8 mouse cellular contexts compared by ENCODE assay signal in genomic region chr1:23255925-23256629, GRCm38 (mm10).
A peak's percentile ranks its signal among the peaks of the same experiment; 100 is the strongest.
DNase-seq lines count a peak whose midpoint lies in the region; ATAC-seq and TF ChIP-seq lines count a peak whose summit lies in the region.

No protein-coding gene starts in this region.

- peaks cover 5% of the 10 kb centered on the region; the same call in 1 of the 2 replicates for H3K9me3 ChIP-seq in E14TG2a.4 (ENCODE audit: low read length)
- H3K9me3 ChIP-seq in forebrain, embryonic 10.5 days = no peaks in the 10 kb centered on the region
- H3K9me3 ChIP-seq in heart, embryonic 14.5 days (ENCODE audit: control insufficient read depth, low read length) = no peaks in the 10 kb centered on the region
- no peaks in the 10 kb centered on the region for H3K9me3 ChIP-seq in liver, embryonic 11.5 days (ENCODE audit: control insufficient read depth, low read length)

- no peaks in the 10 kb centered on the region for H3K36me3 ChIP-seq in E14TG2a.4 (ENCODE audit: insufficient read depth, low read length)
- peaks cover 7% of the 10 kb centered on the region for H3K36me3 ChIP-seq in forebrain, embryonic 10.5 days (replicated peaks)
- H3K36me3 ChIP-seq in heart, embryonic 14.5 days (ENCODE audit: control insufficient read depth, insufficient read depth, low read length) = peaks cover 7% of the 10 kb centered on the region; the same call in 1 of the 2 replicates
- H3K36me3 ChIP-seq in liver, embryonic 11.5 days (ENCODE audit: control insufficient read depth, insufficient read depth, low read length) = no peaks in the 10 kb centered on the region
- H3K36me3 ChIP-seq in splenic B cell, adult 2 months (ENCODE audit: control insufficient read depth, insufficient read depth, low read length, poor library complexity, severe bottlenecking) = no peaks in the 10 kb centered on the region

- H3K27me3 ChIP-seq in E14TG2a.4 (ENCODE audit: insufficient read depth, low read length) = peaks cover 7% of the 10 kb centered on the region
- peaks cover 5% of the 10 kb centered on the region; the same call in 1 of the 2 replicates for H3K27me3 ChIP-seq in forebrain, embryonic 10.5 days (ENCODE audit: poor library complexity, severe bottlenecking)
- no peaks in the 10 kb centered on the region for H3K27me3 ChIP-seq in heart, embryonic 14.5 days (ENCODE audit: control insufficient read depth, insufficient read depth, low read length)
- H3K27me3 ChIP-seq in liver, embryonic 11.5 days (replicated peaks; ENCODE audit: control insufficient read depth, insufficient read depth, low read length) = no peaks in the 10 kb centered on the region
- no peaks in the 10 kb centered on the region for H3K27me3 ChIP-seq in splenic B cell, adult 2 months (ENCODE audit: control insufficient read depth, insufficient read depth, low read length, poor library complexity, severe bottlenecking)

- peak overlapping the region; percentile 63 for H3K4me2 ChIP-seq in heart, embryonic 14.5 days (ENCODE audit: low read length)
- peak overlapping the region; percentile 97 for H3K4me2 ChIP-seq in liver, embryonic 11.5 days

- peak overlapping the region; percentile 95 for H3K27ac ChIP-seq in forebrain, embryonic 10.5 days
- H3K27ac ChIP-seq in heart, embryonic 14.5 days (replicated peaks in 1 of 2; ENCODE audit: control insufficient read depth in 1 of 2, insufficient read depth in 1 of 2, low read depth in 2 of 2, low read length in 2 of 2) = peak overlapping the region; percentile 86 to 96
- peak overlapping the region; percentile 82 for H3K27ac ChIP-seq in liver, embryonic 11.5 days (ENCODE audit: low read depth, low read length)

- TF ChIP-seq CTCF in E14TG2a.4 (conservative IDR thresholded peaks at IDR 0.05; ENCODE audit: low read length) = no peak

- peaks cover 15% of the 10 kb centered on the region for H3K4me1 ChIP-seq in E14TG2a.4 (replicated peaks; ENCODE audit: low read depth, low read length)
- peaks cover 28% of the 10 kb centered on the region for H3K4me1 ChIP-seq in forebrain, embryonic 10.5 days
- peaks cover 0 to 17% of the 10 kb centered on the region in 2 experiments; a peak in 2 of 4 replicates for H3K4me1 ChIP-seq in heart, embryonic 14.5 days (ENCODE audit: control insufficient read depth in 2 of 2, insufficient read depth in 2 of 2, low read length in 2 of 2)
- H3K4me1 ChIP-seq in liver, embryonic 11.5 days (replicated peaks; ENCODE audit: control insufficient read depth, insufficient read depth, low read length) = peaks cover 6% of the 10 kb centered on the region; the same call in 1 of the 2 replicates

- ATAC-seq in heart, embryonic 14.5 days (ENCODE audit: insufficient number of reproducible peaks, insufficient read depth, low FRiP score, low read depth) = peak; percentile 98
- ATAC-seq in liver, embryonic 11.5 days (replicated peaks; ENCODE audit: low FRiP score) = peak; percentile 99

- peak overlapping the region; percentile 86 for H3K9ac ChIP-seq in heart, embryonic 14.5 days (ENCODE audit: low read length)
- H3K9ac ChIP-seq in liver, embryonic 11.5 days (ENCODE audit: low read depth, low read length) = peak overlapping the region; percentile 80

- DNase-seq in c-Kit-positive CD71-positive TER-119-negative erythroid progenitor cells, embryonic 14.5 days (ENCODE audit: low read depth) = peak; percentile 91
- peak; percentile 92 for DNase-seq in forebrain, embryonic 10.5 days (ENCODE audit: extremely low spot score, low spot score)
- peak; percentile 99 for DNase-seq in kidney, postnatal 10 days
- peak; percentile 94 for DNase-seq in liver, embryonic 11.5 days (ENCODE audit: low spot score)
- peak; percentile 83 for DNase-seq in naive thymus-derived CD4-positive, alpha-beta T cell, adult 2 months (ENCODE audit: low read depth)
- DNase-seq in splenic B cell, adult 2 months (ENCODE audit: low read depth, low spot score) = peak; percentile 75

- H3K4me3 ChIP-seq in E14TG2a.4 (replicated peaks; ENCODE audit: low read length) = peak overlapping the region; percentile 85
- H3K4me3 ChIP-seq in forebrain, embryonic 10.5 days = peak overlapping the region; percentile 83
- peak overlapping the region; percentile 71 to 81 for H3K4me3 ChIP-seq in heart, embryonic 14.5 days (ENCODE audit: control insufficient read depth in 1 of 2, insufficient read depth in 1 of 2, low read depth in 1 of 2, low read length in 2 of 2)
- H3K4me3 ChIP-seq in liver, embryonic 11.5 days (ENCODE audit: low read depth, low read length) = peak overlapping the region; percentile 79

- WGBS in forebrain, embryonic 10.5 days = under 1% methylated on average over 51 of the region's 80 CpGs
- under 1% methylated on average over 60 of the region's 80 CpGs for WGBS in heart, embryonic 14.5 days
- WGBS in liver, embryonic 11.5 days = under 1% methylated on average over 69 of the region's 80 CpGs

Comparison
In these comparisons a context has a peak if more than half of its experiments do, and no peak if none do; other contexts are left out.
1. Peak in every context shown above with its lines: DNase-seq, ATAC-seq, H3K4me3 ChIP-seq and H3K27ac ChIP-seq.